Mouse (Mus musculus) CH12.LX (cell line): ENCODE measurements at regions not wholly inside any gene's neighbourhood (a gene's known extent, or its start where the extent isn't known, plus 50 kb on each side); places are given as distances from the start of the nearest gene placed in this dataset.

ENCODE experiments used
- DNase-seq: peaks from one replicate; pipeline ENCODE4 v3.0.0-alpha.2; 2013; ENCODE audit errors: extremely low read depth
- H3K27ac ChIP-seq: 2 replicates; pipeline ENCODE4 v1.5.1; 2012; ENCODE audit warnings: low read depth, mild to moderate bottlenecking, control low read depth, moderate library complexity; ENCODE audit not compliant: insufficient read depth
- H3K27me3 ChIP-seq: replicated peaks from 2 replicates; pipeline ENCODE3; 2012; ENCODE audit warnings: inconsistent platforms
- H3K36me3 ChIP-seq, 2 experiments: replicated peaks in 1 of 2; 2 replicates each; pipeline versions ENCODE3 to v1.6.1; 2012; ENCODE audit warnings: inconsistent platforms in 1 of 2, low read length in 1 of 2, mild to moderate bottlenecking in 1 of 2, mixed read lengths in 1 of 2, moderate library complexity in 1 of 2; ENCODE audit not compliant: control insufficient read depth in 1 of 2, insufficient read depth in 1 of 2
- H3K4me1 ChIP-seq, 2 experiments: 2 replicates each; pipeline ENCODE4 v1.6.1; 2012; ENCODE audit warnings: inconsistent platforms in 1 of 2, moderate library complexity in 1 of 2; ENCODE audit not compliant: insufficient read depth in 2 of 2, control insufficient read depth in 1 of 2
- H3K4me2 ChIP-seq: 2 replicates; pipeline ENCODE4 v1.6.1; 2012; ENCODE audit warnings: low read depth, mild to moderate bottlenecking, control low read depth; ENCODE audit not compliant: poor library complexity, insufficient read depth, severe bottlenecking
- H3K4me3 ChIP-seq, 3 experiments: fragments of 150-350 bp in 1 of 3; sonication (generic) in 1 of 3; replicated peaks in 1 of 3; 2 replicates each; pipeline versions ENCODE3 to v1.5.1; 2011 to 2012; ENCODE audit warnings: low read depth in 2 of 3, low read length in 2 of 3, mild to moderate bottlenecking in 2 of 3, moderate library complexity in 2 of 3, control low read depth in 1 of 3, improper control_type of control experiment in 1 of 3, inconsistent platforms in 1 of 3, mixed read lengths in 1 of 3; ENCODE audit not compliant: poor library complexity in 1 of 3
- H3K79me2 ChIP-seq: replicated peaks from 2 replicates; pipeline ENCODE4 v1.6.1; 2012; ENCODE audit warnings: mild to moderate bottlenecking, moderate library complexity; ENCODE audit not compliant: control insufficient read depth, poor library complexity, insufficient read depth, severe bottlenecking; ENCODE audit errors: extremely low read depth
- H3K9ac ChIP-seq: 2 replicates; pipeline ENCODE4 v1.6.1; 2012; ENCODE audit warnings: low read depth, mild to moderate bottlenecking, control low read depth, moderate library complexity; ENCODE audit not compliant: insufficient read depth
- H3K9me3 ChIP-seq: replicated peaks from 2 replicates; pipeline ENCODE3; 2012; ENCODE audit warnings: low read length, inconsistent platforms, mixed read lengths
- BHLHE40 ChIP-seq: IDR thresholded peaks from 2 replicates; pipeline ENCODE4 v1.6.1; 2011; ENCODE audit warnings: mild to moderate bottlenecking, low read depth, low read length, improper control_type of control experiment
- CHD1 ChIP-seq: IDR thresholded peaks from 2 replicates; pipeline ENCODE4 v1.6.1; 2012; ENCODE audit warnings: low read depth, low read length, improper control_type of control experiment, inconsistent platforms
- CHD2 ChIP-seq: IDR thresholded peaks from 2 replicates; pipeline ENCODE4 v1.6.1; 2011; ENCODE audit warnings: low read length, improper control_type of control experiment
- CTCF ChIP-seq, 2 experiments: IDR thresholded peaks in 1 of 2; conservative IDR thresholded peaks in 1 of 2; 2 replicates each; pipeline ENCODE4 v1.5.1; 2011 to 2012; ENCODE audit warnings: low read depth in 2 of 2, low read length in 2 of 2, improper control_type of control experiment in 1 of 2, inconsistent platforms in 1 of 2, mild to moderate bottlenecking in 1 of 2, moderate library complexity in 1 of 2
- ELF1 ChIP-seq: IDR thresholded peaks from 2 replicates; pipeline ENCODE4 v1.6.1; 2014; ENCODE audit warnings: low read depth, mild to moderate bottlenecking, inconsistent platforms, low read length, improper control_type of control experiment
- EP300 ChIP-seq: IDR thresholded peaks from 2 replicates; pipeline ENCODE4 v1.6.1; 2011; ENCODE audit warnings: low read length, improper control_type of control experiment
- ETS1 ChIP-seq: conservative IDR thresholded peaks from 2 replicates; pipeline ENCODE4 v1.6.1; 2012; ENCODE audit warnings: low read depth, mild to moderate bottlenecking, inconsistent platforms, low read length, improper control_type of control experiment, moderate library complexity
- HCFC1 ChIP-seq: IDR thresholded peaks from 2 replicates; pipeline ENCODE4 v1.6.1; 2012; ENCODE audit warnings: low read depth, mild to moderate bottlenecking, inconsistent platforms, low read length, improper control_type of control experiment
- IRF4 ChIP-seq: IDR thresholded peaks from 2 replicates; pipeline ENCODE4 v1.6.1; 2014; ENCODE audit warnings: low read depth, mild to moderate bottlenecking, inconsistent platforms, low read length, improper control_type of control experiment
- JUN ChIP-seq: IDR thresholded peaks from 2 replicates; pipeline ENCODE4 v1.6.1; 2011; ENCODE audit warnings: low read depth, mild to moderate bottlenecking, low read length, improper control_type of control experiment, moderate library complexity; ENCODE audit not compliant: insufficient read depth
- MAFK ChIP-seq: IDR thresholded peaks from 2 replicates; pipeline ENCODE4 v1.6.1; 2011; ENCODE audit warnings: low read length, improper control_type of control experiment; ENCODE audit not compliant: insufficient replicate concordance
- MAX ChIP-seq: IDR thresholded peaks from 2 replicates; pipeline ENCODE4 v1.6.1; 2011; ENCODE audit warnings: low read length, improper control_type of control experiment
- MAZ ChIP-seq: IDR thresholded peaks from 2 replicates; pipeline ENCODE4 v1.6.1; 2012; ENCODE audit warnings: low read depth, mild to moderate bottlenecking, inconsistent platforms, low read length, improper control_type of control experiment, moderate library complexity
- MYC ChIP-seq: IDR thresholded peaks from 2 replicates; pipeline ENCODE4 v1.6.1; 2011; ENCODE audit warnings: low read depth, mild to moderate bottlenecking, improper control_type of control experiment, low read length
- NELFE ChIP-seq: IDR thresholded peaks from 2 replicates; pipeline ENCODE4 v1.6.1; 2011; ENCODE audit warnings: low read depth, low read length, improper control_type of control experiment
- NRF1 ChIP-seq: IDR thresholded peaks from 2 replicates; pipeline ENCODE4 v1.6.1; 2014; ENCODE audit warnings: low read depth, mild to moderate bottlenecking, inconsistent platforms, low read length, improper control_type of control experiment, moderate library complexity
- PAX5 ChIP-seq: IDR thresholded peaks from 2 replicates; pipeline ENCODE4 v1.6.1; 2012; ENCODE audit warnings: low read length, inconsistent platforms, mixed read lengths
- POLR2A ChIP-seq: IDR thresholded peaks from 2 replicates; pipeline ENCODE4 v1.6.1; 2011; ENCODE audit warnings: low read depth, mild to moderate bottlenecking, improper control_type of control experiment, low read length
- POLR2AphosphoS2 ChIP-seq: IDR thresholded peaks from 2 replicates; pipeline ENCODE4 v1.6.1; 2011; ENCODE audit warnings: low read depth, low read length, improper control_type of control experiment
- SIN3A ChIP-seq: IDR thresholded peaks from 2 replicates; pipeline ENCODE4 v1.6.1; 2012; ENCODE audit warnings: low read length, improper control_type of control experiment, inconsistent platforms
- SMC3 ChIP-seq: IDR thresholded peaks from 2 replicates; pipeline ENCODE4 v1.6.1; 2011; ENCODE audit warnings: low read depth, low read length, improper control_type of control experiment
- TBP ChIP-seq: conservative IDR thresholded peaks from 2 replicates; pipeline ENCODE4 v1.6.1; 2011; ENCODE audit warnings: low read depth, low read length, improper control_type of control experiment
- TCF12 ChIP-seq: IDR thresholded peaks from 2 replicates; pipeline ENCODE4 v1.6.1; 2014; ENCODE audit warnings: low read depth, mild to moderate bottlenecking, inconsistent platforms, low read length, improper control_type of control experiment
- USF1 ChIP-seq: IDR thresholded peaks from 2 replicates; pipeline ENCODE4 v1.6.1; 2014; ENCODE audit warnings: low read depth, mild to moderate bottlenecking, inconsistent platforms, low read length, improper control_type of control experiment
- USF2 ChIP-seq: conservative IDR thresholded peaks from 2 replicates; pipeline ENCODE4 v1.6.1; 2011; ENCODE audit warnings: low read depth, low read length, improper control_type of control experiment
- ZKSCAN1 ChIP-seq: IDR thresholded peaks from 2 replicates; pipeline ENCODE4 v1.6.1; 2012; ENCODE audit warnings: low read depth, inconsistent platforms, low read length, improper control_type of control experiment, borderline replicate concordance
- ZNF384 ChIP-seq: IDR thresholded peaks from 2 replicates; pipeline ENCODE4 v1.6.1; 2012; ENCODE audit warnings: low read depth, low read length, improper control_type of control experiment, inconsistent platforms
- dilution Hi-C: fragments of 300-500 bp; cut with MboI; formaldehyde crosslinking; loops from 2 replicates; pipeline ENCODE4 v1.14.3; 2020; ENCODE audit warnings: low sequenced_read_pairs; ENCODE audit not compliant: extremely low pct_unique_long_range_greater_than_20kb, extremely low pct_ligation_motif_present
- in situ Hi-C: fragments of 300-500 bp; cut with MboI; formaldehyde crosslinking; loops from 3 replicates; pipeline ENCODE4 v1.14.3; 2019; ENCODE audit warnings: low sequenced_read_pairs, low pct_ligation_motif_present, low pct_unique_long_range_greater_than_20kb, mixed read lengths

- TF ChIP-seq TBP (peak; percentile 72; the same call in 1 of the 2 replicates), USF1 (no peak), IRF4 (peak; percentile 97), HCFC1 (no peak), BHLHE40 (peak; percentile 70), POLR2AphosphoS2 (no peak), MAZ (no peak), PAX5 (no peak), CTCF (conservative IDR thresholded peaks at IDR 0.05 in 1 of 2, IDR thresholded peaks at IDR 0.05 in 1 of 2; ENCODE audit: low read depth in 2 of 2, low read length in 2 of 2) (no peak), SMC3 (no peak)
Observed at GRCm38 (mm10) chr6:140816831-140817230, 87.7 kb downstream of the Gm11077 start (continued).

GRCm38 (mm10) chr6:140819451-140819878 is 90.4 kb downstream of the Gm11077 start:
- Histone ChIP-seq H3K4me3 (peak overlapping the region in 1 of 3 experiments; percentile 25), H3K27me3 (no peaks in the 10 kb centered on the region), H3K79me2 (no peaks in the 10 kb centered on the region), H3K4me2 (no peak overlapping the region), H3K9me3 (peaks cover 2% of the 10 kb centered on the region), H3K9ac (no peak overlapping the region), H3K36me3 (no peaks in the 10 kb centered on the region), H3K27ac (peak overlapping the region; percentile 67), H3K4me1 (peaks cover 37 to 48% of the 10 kb centered on the region in 2 experiments)
- peak; percentile 69 for DNase-seq
- peak; percentile 63; the same call in 1 of the 2 replicates for TF ChIP-seq IRF4
- peak; percentile 28; the same call in 1 of the 2 replicates for TF ChIP-seq ETS1
- peak; percentile 54 for TF ChIP-seq HCFC1
- peak; percentile 22; the same call in 1 of the 2 replicates for TF ChIP-seq USF1
- no peak for TF ChIP-seq JUN
- no peak for TF ChIP-seq ZNF384
- peak; percentile 33; the same call in 1 of the 2 replicates for TF ChIP-seq ELF1
- TF ChIP-seq MAX = peak; percentile 71
- 0 out of 2 replicates have a peak, but pooled peaks have one; percentile 41 for TF ChIP-seq EP300
- peak; percentile 57; the same call in 1 of the 2 replicates for TF ChIP-seq MYC
- TF ChIP-seq TCF12 = peak; percentile 52; the same call in 1 of the 2 replicates
- no peak for TF ChIP-seq MAFK
- no peak for TF ChIP-seq POLR2AphosphoS2
- in situ Hi-C loops (no loop called here), dilution Hi-C loops (no loop called here)

GRCm38 (mm10) chr6:140826522-140826921 is 97.4 kb downstream of the Gm11077 start:
- H3K9ac ChIP-seq = no peak overlapping the region
- TF ChIP-seq EP300 (no peak), JUN (no peak), MAFK (no peak), NELFE (no peak), CHD1 (no peak), NRF1 (no peak), CHD2 (no peak), PAX5 (no peak), USF2 (no peak), ETS1 (no peak), ZKSCAN1 (no peak), MAZ (no peak), HCFC1 (no peak), SIN3A (no peak), USF1 (no peak), POLR2A (no peak), BHLHE40 (no peak)
- H3K79me2 ChIP-seq = no peaks in the 10 kb centered on the region
- H3K4me1 ChIP-seq = no peaks in the 10 kb centered on the region
- H3K27me3 ChIP-seq = no peaks in the 10 kb centered on the region
- no peaks in the 10 kb centered on the region for H3K9me3 ChIP-seq
- no peak overlapping the region for H3K4me2 ChIP-seq
- in situ Hi-C loops (no loop called here), dilution Hi-C loops (no loop called here)
- H3K4me3 ChIP-seq = no peak overlapping the region
- H3K36me3 ChIP-seq = no peaks in the 10 kb centered on the region
- no peak overlapping the region for H3K27ac ChIP-seq
- no peak for DNase-seq
